Mouse (Mus musculus): ENCODE data around the gene Zdhhc4. TPM values are rescaled to one million over a fixed set of nuclear protein-coding genes. Genes with fewer than 3 reads are reported as not detected.

The Zdhhc4 gene
- 27.7 and 29.3 TPM in 2 replicates for total RNA-seq (2012; rRNA removed)

DNA sequence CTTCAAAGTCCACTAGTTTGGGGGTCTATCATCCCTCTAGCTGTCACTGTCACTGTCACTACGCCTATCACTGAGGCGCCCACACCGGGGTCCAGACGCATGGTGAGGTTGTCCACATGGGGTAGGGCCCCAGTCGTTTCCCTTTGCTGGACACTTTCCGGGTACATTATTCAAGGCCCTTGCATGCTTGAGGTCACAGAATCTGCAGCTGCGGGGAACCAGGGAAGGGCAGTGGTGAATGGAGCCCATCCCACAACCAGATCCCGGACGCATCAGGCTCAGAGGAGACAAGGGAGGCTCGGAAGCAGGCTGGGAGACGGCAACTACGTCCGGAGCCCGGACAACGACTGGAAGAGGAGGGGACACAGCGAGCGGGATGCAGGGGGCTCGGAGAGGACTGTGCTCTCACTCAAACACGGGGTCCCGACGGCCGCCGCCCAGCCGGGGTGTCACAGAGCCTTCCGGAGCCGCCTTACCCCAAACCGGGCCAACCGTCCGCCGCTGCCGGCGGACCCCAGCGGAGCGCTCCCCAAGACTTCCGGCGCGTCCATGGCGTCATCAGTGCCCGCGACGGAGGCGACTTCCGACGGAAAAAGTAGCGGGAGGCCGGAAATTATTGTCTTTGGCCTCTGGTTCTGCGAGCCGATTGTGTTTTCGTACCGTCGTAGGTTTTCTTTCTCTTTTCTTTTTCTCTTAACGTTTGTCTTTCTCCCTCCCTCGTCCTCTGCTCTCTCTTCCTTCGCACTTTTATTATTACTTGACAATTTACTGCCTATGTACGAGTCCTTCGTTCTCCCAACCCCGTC lies at the start of gene Zdhhc4:
TSS of gene Zdhhc4 (minus strand) at position 567 of the 806 bp plus-strand sequence.
- H3K27ac ChIP-seq (ENCODE audit: insufficient read depth, low read depth, low read length, poor library complexity, severe bottlenecking) = no peak within 1 kb of the TSS
- peaks cover 13% of the 10 kb centered on the region for H3K36me3 ChIP-seq (ENCODE audit: control insufficient read depth, insufficient read depth, low read length, poor library complexity, severe bottlenecking)
- in situ Hi-C loops (cut with MboI; ENCODE audit: low sequenced_read_pairs in 2 of 2, unreplicated experiment in 2 of 2) = no loop called here
- H3K4me3 ChIP-seq (ENCODE audit: insufficient read depth in 1 of 2, low read depth in 1 of 2, low read length in 2 of 2, poor library complexity in 1 of 2, severe bottlenecking in 1 of 2) = peak within 1 kb of the TSS; percentile 96 to 98
- peaks cover 2 to 5% of the 10 kb centered on the region in 2 experiments; a peak in 1 of 4 replicates for H3K4me1 ChIP-seq (ENCODE audit: control insufficient read depth in 2 of 2, insufficient read depth in 2 of 2, low read length in 2 of 2, poor library complexity in 1 of 2)
- peak; percentile 69 for DNase-seq (ENCODE audit: low read depth, low spot score)
- peak within 1 kb of the TSS; percentile 94 for H3K9ac ChIP-seq (ENCODE audit: insufficient read depth, low read depth, low read length, poor library complexity, severe bottlenecking)
- H3K9me3 ChIP-seq (ENCODE audit: control insufficient read depth, insufficient read depth, low read depth, low read length) = no peaks in the 10 kb centered on the region
- TF ChIP-seq HCFC1 (IDR thresholded peaks at IDR 0.05; ENCODE audit: borderline replicate concordance, insufficient read depth, low read length) (peak; percentile 87), ZC3H11A (IDR thresholded peaks at IDR 0.05; ENCODE audit: borderline replicate concordance, low read depth, low read length) (no peak), ZNF384 (IDR thresholded peaks at IDR 0.05; ENCODE audit: low read depth, low read length) (no peak), CHD2 (IDR thresholded peaks at IDR 0.05; ENCODE audit: low read depth, low read length) (no peak)

DNA sequence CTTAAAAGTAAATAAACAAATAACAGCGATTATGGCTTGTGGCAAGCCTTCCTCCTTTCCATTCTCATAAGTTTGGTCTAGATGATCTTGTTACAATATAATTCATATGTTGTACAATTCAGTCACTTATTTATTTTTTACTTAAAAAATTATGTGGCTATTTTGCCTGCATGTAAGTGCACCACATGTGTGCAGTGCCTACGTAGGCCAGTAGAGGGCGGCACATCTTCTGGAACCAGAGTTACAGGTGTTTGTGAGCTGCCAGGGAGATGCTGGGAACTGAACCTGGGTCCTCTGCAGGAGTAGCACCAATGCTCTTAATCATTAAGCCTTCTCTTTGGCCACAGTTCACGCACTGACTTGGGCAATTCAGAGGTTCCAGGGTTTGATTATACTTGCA lies 47.1 kb upstream of the Zdhhc4 start:
- H3K27ac ChIP-seq (ENCODE audit: insufficient read depth, low read depth, low read length, poor library complexity, severe bottlenecking) = no peak overlapping the region
- DNase-seq (ENCODE audit: low read depth, low spot score) = no peak
- no peaks in the 10 kb centered on the region for H3K9me3 ChIP-seq (ENCODE audit: control insufficient read depth, insufficient read depth, low read depth, low read length)
- TF ChIP-seq ZC3H11A (IDR thresholded peaks at IDR 0.05; ENCODE audit: borderline replicate concordance, low read depth, low read length) (no peak), HCFC1 (IDR thresholded peaks at IDR 0.05; ENCODE audit: borderline replicate concordance, insufficient read depth, low read length) (no peak), ZNF384 (IDR thresholded peaks at IDR 0.05; ENCODE audit: low read depth, low read length) (no peak), MAFK (IDR thresholded peaks at IDR 0.05; ENCODE audit: insufficient read depth, low read depth, low read length) (no peak), CHD2 (IDR thresholded peaks at IDR 0.05; ENCODE audit: low read depth, low read length) (no peak)
- in situ Hi-C loops (cut with MboI; ENCODE audit: low sequenced_read_pairs in 2 of 2, unreplicated experiment in 2 of 2) = no loop called here
- H3K36me3 ChIP-seq (ENCODE audit: control insufficient read depth, insufficient read depth, low read length, poor library complexity, severe bottlenecking) = no peaks in the 10 kb centered on the region
- no peak overlapping the region for H3K9ac ChIP-seq (ENCODE audit: insufficient read depth, low read depth, low read length, poor library complexity, severe bottlenecking)
- H3K4me3 ChIP-seq (ENCODE audit: insufficient read depth in 1 of 2, low read depth in 1 of 2, low read length in 2 of 2, poor library complexity in 1 of 2, severe bottlenecking in 1 of 2) = no peak overlapping the region
- peaks cover 0 to under 1% of the 10 kb centered on the region in 2 experiments; a peak in 1 of 4 replicates for H3K4me1 ChIP-seq (ENCODE audit: control insufficient read depth in 2 of 2, insufficient read depth in 2 of 2, low read length in 2 of 2, poor library complexity in 1 of 2)

DNA sequence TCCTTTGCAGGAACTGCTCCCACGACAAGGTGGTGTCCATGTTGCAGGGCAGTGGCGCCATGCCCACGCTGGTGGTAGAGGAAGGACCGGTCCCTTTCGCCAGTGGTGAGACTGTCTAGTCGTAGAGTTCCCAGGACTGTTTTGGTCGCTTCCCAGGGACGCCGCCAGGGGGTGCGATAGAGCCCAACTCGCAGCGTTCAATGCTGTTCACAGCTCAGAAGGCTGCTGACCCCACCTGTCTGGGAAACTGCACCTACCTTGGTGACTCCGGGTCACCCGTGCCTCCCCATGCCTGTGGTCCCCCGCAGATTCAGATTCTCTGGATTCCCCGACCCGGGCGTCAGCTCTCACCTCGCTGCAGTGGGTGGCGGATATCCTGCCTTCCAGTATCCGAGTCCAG lies 46.2 kb upstream of the Zdhhc4 start:
- no peaks in the 10 kb centered on the region; a peak in 1 of 4 replicates for H3K4me1 ChIP-seq (ENCODE audit: control insufficient read depth in 2 of 2, insufficient read depth in 2 of 2, low read length in 2 of 2, poor library complexity in 1 of 2)
- TF ChIP-seq ZNF384 (IDR thresholded peaks at IDR 0.05; ENCODE audit: low read depth, low read length) (no peak), CHD2 (IDR thresholded peaks at IDR 0.05; ENCODE audit: low read depth, low read length) (no peak), MAFK (IDR thresholded peaks at IDR 0.05; ENCODE audit: insufficient read depth, low read depth, low read length) (no peak), ZC3H11A (IDR thresholded peaks at IDR 0.05; ENCODE audit: borderline replicate concordance, low read depth, low read length) (no peak), HCFC1 (IDR thresholded peaks at IDR 0.05; ENCODE audit: borderline replicate concordance, insufficient read depth, low read length) (no peak; the same call in 1 of the 2 replicates)
- H3K9ac ChIP-seq (ENCODE audit: insufficient read depth, low read depth, low read length, poor library complexity, severe bottlenecking) = no peak overlapping the region
- no peaks in the 10 kb centered on the region for H3K36me3 ChIP-seq (ENCODE audit: control insufficient read depth, insufficient read depth, low read length, poor library complexity, severe bottlenecking)
- no peaks in the 10 kb centered on the region for H3K9me3 ChIP-seq (ENCODE audit: control insufficient read depth, insufficient read depth, low read depth, low read length)
- DNase-seq (ENCODE audit: low read depth, low spot score) = peak; percentile 53
- in situ Hi-C loops (cut with MboI; ENCODE audit: low sequenced_read_pairs in 2 of 2, unreplicated experiment in 2 of 2) = no loop called here
- peak overlapping the region; percentile 16 to 42; a peak in 2 of 4 replicates for H3K4me3 ChIP-seq (ENCODE audit: insufficient read depth in 1 of 2, low read depth in 1 of 2, low read length in 2 of 2, poor library complexity in 1 of 2, severe bottlenecking in 1 of 2)
- H3K27ac ChIP-seq (ENCODE audit: insufficient read depth, low read depth, low read length, poor library complexity, severe bottlenecking) = no peak overlapping the region

DNA sequence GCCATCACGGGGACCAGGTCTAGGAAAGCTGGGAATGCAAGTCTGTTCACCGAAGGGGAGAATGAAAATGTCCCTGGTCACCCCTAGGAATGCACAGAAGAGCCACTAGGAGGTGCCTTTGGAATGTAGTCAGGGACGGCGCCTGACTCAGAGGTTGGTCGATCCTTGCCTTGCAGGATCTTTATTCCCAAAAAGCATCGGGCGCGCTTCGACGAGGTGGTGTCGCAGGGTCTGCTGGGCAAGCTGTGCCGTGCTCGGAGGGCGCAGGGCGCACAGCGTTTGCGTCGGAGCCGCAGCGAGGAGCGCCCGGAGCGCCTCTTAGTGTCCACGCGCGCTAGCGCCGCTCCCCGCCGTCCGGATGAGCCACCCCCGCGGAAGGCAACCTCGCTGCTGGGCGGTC lies 43.8 kb upstream of the Zdhhc4 start:
- no peaks in the 10 kb centered on the region for H3K36me3 ChIP-seq (ENCODE audit: control insufficient read depth, insufficient read depth, low read length, poor library complexity, severe bottlenecking)
- H3K4me3 ChIP-seq (ENCODE audit: insufficient read depth in 1 of 2, low read depth in 1 of 2, low read length in 2 of 2, poor library complexity in 1 of 2, severe bottlenecking in 1 of 2) = peak overlapping the region; percentile 57 to 58; a peak in 3 of 4 replicates
- H3K9ac ChIP-seq (ENCODE audit: insufficient read depth, low read depth, low read length, poor library complexity, severe bottlenecking) = peak overlapping the region; percentile 33
- DNase-seq (ENCODE audit: low read depth, low spot score) = peak; percentile 43
- TF ChIP-seq MAFK (IDR thresholded peaks at IDR 0.05; ENCODE audit: insufficient read depth, low read depth, low read length) (no peak), ZNF384 (IDR thresholded peaks at IDR 0.05; ENCODE audit: low read depth, low read length) (no peak), HCFC1 (IDR thresholded peaks at IDR 0.05; ENCODE audit: borderline replicate concordance, insufficient read depth, low read length) (no peak; the same call in 1 of the 2 replicates), ZC3H11A (IDR thresholded peaks at IDR 0.05; ENCODE audit: borderline replicate concordance, low read depth, low read length) (no peak), CHD2 (IDR thresholded peaks at IDR 0.05; ENCODE audit: low read depth, low read length) (no peak)
- no peaks in the 10 kb centered on the region for H3K9me3 ChIP-seq (ENCODE audit: control insufficient read depth, insufficient read depth, low read depth, low read length)
- H3K27ac ChIP-seq (ENCODE audit: insufficient read depth, low read depth, low read length, poor library complexity, severe bottlenecking) = no peak overlapping the region
- H3K4me1 ChIP-seq (ENCODE audit: control insufficient read depth in 2 of 2, insufficient read depth in 2 of 2, low read length in 2 of 2, poor library complexity in 1 of 2) = no peaks in the 10 kb centered on the region; a peak in 1 of 4 replicates
- in situ Hi-C loops (cut with MboI; ENCODE audit: low sequenced_read_pairs in 2 of 2, unreplicated experiment in 2 of 2) = no loop called here
